Mouse (Mus musculus): Measurements from ENCODE around the gene Ascl3.

Gene Ascl3

DNA sequence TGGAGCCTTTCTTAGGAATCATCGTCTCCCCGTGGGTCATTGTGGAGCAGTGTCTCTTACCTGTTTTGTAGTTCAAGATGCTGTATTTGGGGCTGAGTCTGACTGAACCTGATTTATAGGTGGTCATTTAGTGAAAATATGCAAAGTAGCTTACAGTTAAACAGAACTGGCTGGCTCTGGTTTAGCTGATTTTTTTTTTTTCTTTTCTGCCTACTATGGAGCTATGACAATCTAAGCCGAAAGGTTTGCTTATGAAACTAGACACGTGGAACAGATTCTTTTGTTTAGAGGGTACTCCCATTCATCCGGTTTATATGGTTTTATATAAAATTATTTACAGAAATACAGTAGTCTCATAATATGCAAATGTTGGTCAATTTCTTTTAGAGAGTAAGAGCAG, at the start of gene Ascl3:
Gene Ascl3 (minus strand): TSS at position 101 of the 400 bp plus-strand sequence.
- no peak for DNase-seq

DNA sequence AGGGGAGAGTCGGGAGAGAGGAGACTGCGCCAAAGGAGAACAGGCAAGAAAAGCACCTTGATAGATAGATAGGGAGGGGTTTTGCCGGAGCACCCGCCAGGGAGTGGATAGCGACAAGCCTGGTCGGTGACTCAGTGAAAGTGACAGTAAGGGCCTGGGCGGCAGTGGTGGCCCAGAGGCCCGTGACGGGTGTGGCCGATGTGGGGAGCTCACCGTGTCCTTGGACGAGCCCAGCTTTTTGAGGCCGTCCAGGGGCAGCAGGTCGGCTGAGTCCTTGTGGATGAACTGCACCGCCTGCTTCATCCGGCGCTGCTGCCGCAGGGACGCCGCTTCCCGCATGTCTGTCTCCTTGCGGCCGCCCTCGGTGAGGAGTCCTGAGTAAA, 49.6 kb upstream of the Ascl3 start:
- no peak for DNase-seq

DNA sequence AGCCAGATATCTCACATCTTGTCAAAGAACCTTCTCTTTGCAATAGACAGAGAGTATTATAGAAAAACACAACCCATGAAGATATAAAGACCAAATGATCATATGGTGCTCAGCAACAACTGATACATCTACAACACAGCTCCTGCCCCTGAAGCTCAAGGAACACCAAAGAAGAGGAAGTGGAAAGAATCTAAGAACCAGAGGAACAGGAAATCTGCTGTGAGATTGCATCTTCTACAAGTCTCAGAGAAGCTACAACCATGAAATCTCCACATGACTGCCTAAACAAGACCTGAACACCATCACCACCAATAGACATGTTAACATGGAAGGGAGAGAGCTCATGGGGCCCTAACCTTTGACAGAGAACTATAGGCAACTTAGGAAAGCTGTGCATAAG, 40.7 kb upstream of the Ascl3 start:
- no peak for DNase-seq

DNA sequence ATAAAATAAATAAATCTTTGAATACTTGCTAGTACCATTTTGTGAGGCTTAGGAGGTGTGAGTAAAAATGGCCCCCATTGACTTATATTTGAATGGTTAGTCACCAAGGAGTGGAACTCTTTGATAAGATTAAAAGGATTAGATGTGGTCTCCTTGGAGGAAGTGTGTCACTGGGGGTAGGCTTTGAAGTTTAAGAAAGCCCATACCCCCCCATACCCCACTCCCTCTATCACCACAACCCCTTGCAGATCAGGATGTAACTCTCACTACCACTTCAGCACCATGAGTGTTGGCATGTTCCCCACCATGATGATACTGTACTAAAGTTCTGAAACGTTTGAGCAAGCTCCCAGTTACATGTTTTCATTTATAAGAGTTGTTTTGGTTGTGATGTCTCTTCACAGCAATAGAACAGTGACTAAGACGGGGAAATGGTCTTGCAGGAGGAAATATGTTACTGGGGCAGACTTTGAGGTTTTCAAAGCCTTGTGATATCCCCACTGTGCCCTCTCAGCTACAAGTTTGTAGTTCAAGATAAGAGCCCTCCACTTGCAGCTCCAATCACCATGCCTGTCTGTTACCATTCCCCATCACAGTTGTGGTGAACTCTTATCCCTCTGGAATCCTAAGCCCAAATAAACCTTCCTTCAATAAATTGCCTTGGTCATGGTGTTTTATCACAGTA, 37.3 kb upstream of the Ascl3 start:
- DNase-seq = no peak

DNA sequence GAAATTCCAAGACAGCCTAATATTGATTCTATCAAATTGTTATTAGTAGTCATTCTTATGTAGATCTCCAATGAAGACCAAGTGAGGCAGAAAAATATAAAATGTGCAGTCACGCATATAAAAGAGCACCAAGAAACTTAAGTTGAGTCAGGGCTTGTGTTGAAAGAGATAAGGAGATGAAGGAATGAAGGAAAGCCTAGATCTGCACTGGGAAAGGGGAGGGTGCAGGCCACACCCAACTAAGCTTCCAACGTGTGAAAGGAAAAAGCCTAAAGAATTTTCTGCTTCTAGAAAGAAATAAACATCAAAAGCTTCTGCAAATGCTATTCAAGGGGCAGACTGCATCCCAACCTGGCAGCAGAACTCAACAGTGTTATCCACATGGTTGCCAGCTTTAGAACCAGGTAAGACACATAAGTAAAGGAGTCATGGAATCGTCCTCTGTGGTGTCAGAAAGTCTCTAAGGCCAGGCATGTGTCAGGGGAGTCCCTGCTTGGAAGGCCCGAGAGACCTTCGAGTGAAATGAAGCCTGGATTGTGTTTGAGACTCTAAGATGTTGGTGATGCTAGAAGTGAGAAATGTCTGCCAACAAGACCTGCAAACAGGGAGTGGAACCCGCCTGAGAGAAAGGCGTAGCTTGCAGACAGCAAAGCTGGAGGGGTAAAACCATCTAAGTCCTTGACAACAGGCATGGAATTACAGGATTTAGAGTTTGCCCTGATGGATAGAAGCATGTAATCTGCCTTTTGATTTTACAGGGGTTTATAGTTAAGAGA, 36.2 kb upstream of the Ascl3 start:
- no peak for DNase-seq

DNA sequence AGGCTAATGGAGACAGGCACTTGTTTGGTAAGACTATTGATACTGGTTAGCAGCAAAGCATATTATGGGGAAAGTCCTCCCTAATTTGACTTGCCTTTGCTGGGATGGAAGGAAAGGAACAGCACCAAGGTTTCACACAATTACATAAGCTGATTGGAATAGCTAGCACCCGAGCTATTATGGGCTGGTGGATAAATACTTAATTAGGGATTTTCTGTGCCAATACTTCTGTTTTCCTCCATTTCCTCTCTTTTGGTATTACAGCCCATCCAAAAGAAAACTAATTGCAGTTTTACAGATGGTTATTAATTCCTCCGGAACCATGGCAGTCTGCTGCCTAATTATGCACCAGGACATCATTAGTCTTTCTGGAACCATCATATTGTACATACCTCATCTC, 32.5 kb upstream of the Ascl3 start:
- no peak for DNase-seq

DNA sequence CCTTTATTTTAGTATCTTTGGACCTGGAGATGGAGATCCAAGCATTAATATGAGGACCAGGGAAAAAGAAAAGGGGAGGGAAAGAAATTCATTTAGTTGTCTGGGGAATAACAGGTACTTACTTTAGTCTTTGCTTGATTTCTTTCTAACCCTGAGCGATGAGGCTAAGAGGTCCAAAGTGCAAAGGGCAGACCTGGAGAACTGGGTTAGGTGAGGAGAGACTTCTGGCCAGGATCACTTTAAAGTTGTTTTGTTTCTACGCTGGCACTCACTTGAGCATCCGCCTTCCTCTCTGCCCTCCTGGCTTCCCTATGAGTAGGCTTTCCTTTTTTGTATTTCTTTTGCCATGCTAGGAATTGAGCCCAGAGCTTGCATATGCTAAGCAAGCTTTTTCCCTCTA, 24.8 kb upstream of the Ascl3 start:
- DNase-seq = peak; percentile 45

DNA sequence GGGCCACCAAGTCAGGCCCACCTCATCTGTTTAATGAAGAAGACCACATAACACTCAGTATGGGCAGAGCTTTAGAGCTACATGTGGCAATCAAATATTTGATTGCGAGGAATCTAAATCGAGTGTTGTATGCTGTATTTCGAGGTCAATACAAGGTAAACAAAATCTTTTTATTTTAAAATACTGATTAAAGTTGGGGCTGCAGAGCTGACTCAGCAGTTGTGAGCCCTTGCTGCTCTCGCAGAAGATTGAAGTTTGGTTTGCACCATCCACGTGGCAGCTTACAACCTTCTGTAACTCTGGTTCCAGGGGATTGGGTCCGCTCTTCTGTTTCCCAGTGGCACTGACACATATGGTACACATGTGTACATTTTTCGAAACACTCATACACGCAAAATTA, 22.5 kb upstream of the Ascl3 start:
- DNase-seq = no peak

DNA sequence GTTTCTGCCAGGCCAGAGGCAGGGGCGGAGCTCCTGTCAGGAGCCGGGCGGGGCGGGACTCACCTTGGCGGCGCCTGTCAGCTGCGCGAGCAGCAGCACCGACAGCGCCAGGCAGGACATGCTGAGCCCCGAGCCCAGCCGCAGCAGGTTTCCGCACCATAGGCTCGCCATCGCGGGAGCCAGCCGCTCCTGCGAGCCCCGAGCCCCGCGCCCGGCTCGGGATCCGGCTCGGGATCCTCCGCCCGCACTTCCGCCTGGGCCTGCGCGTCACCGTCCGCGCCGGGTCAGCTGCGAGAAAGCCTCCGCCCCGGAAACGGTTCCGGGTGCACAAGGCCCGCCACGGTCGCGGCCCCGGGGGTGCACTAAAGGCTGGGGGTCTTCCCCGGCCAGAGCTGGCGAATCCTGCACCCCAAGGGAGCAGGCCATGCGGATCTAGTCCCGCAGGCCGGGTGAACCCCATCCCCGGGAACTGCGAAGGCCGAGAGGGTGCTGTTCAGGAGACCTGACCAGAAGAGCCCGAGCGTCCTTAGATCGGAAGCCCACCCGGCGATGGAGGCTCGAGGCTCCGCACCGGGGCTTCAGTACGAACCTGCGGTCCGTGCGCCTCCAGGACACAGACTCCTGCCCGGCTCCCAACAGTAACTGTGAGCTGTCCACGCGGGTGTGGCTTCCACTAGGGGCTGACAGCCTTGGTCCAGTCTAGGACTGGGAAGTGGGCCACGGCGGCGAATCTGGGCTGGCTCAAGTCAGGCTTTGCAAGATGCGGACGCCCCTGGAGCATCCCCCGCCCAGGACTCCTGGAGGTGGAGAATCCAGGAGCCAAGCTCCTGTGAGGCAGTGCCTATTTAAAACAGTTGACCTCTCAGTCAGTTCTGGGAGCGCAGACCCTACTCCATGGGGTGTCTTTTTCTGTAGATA, 20.7 kb upstream of the Ascl3 start, which contains the start of gene Tmem9b:
Gene Tmem9b (minus strand): TSS at position 868 of the 918 bp plus-strand sequence.
- peak; percentile 91 for DNase-seq

DNA sequence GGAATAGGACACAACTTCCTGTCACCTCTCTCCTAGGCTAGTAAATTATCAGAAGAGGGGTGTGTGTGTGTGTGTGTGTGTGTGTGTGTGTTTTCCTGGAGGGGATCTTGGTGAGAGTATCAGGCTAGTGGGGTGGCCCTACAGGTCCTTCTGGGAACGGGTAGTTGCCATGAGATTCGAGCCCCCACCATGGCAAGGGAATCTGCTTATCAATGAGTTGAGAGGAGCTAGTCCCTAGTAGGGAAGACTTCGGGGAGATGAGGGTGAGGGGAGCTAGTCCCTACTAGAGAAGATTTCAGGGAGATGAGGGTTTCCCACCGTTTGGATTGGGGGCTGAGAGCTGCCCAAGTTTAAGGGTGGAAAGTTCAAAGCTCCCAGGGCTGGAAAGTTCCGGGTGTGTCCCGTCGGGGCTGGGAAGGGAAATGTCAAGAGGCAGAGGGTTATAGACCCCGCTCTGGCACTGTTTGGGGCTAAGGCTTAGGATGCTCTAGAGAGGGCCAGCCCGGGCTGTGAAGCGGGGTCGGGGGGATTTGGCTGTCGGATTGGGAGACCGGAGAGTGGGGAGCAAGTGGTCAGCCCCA, 20.0 kb upstream of the Ascl3 start:
- DNase-seq = peak; percentile 21

DNA sequence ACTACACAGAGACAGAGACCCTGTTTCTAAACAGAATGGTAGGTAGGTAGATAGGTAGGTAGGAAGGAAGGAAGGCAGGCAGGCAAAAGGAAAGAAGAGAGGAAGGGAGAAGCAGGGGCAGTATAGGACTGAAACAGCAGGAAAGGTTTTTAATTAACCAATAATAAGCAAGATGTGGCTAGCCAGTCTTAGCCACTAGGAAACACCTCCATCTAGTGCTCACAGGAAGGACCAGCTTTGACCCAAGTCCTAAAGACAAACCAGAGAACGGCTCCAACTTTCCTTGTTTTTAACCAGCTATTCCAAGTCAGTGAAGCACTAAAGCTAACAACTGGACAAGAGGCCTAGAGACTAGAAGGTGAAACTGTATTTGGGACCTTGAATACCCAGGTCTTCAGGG, 16.2 kb upstream of the Ascl3 start:
- DNase-seq = no peak

DNA sequence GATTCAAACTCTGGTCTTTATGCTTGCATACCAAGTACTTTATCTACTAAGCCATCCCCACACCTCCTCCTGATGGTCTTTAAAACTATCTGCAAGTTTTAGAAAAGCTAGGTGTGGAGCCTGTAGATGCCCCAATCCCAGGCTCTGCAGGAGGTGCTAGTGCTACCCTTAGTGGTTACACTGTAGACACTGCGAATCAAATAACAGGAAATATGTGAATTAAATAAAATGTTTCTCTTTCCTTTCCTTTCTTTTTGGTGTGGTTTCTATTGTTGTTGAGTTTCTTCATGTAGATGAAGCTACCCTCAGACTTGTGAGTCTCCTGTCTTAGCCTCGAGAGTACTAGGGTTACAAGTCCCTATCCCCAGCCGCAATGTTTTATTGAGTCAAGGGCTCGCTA, 10.2 kb upstream of the Ascl3 start:
- DNase-seq = no peak

DNA sequence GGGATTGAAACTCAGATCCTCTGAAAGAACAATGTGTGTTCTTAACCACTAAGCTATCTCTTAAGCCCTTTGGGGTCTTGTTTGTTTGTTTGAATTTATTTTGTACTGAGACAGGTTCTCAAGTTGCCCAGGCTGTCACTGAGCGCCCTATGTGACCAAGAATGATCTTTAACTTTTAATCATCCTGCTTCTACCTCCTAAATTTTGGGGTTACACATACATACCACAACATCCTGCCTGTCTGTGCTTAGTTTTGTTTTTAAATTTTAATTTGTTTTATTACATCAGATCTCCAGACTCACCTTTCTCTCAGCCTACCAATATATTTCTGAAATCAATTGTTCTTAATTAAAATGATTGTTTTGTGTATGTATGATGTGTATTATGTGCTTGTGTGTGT, 9.5 kb upstream of the Ascl3 start:
- no peak for DNase-seq

DNA sequence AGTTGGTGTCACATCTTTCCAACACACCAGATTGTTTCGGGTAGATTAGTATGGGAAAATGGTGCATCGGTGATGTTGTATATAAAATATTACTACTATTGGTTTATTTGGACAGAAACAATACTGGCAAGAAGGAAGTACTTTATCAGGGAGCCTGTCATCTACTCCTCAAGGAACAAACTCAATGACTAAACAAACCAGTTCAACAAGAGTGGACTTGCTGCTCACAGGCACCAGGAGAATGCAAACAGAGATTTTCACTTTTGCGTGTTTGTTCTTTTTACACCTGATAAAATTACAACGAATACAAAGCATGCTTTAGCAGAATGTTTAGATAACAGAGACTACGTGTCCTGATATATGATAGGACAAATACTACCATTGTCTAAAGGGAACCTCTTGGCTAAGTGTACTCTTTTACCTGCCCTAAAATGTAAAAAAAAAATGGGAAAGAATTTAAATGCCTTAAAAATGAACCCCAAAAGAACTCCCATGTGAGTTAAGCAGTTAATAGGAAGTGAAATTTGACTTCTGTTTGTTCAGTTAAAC, 8.4 kb upstream of the Ascl3 start:
- no peak for DNase-seq

DNA sequence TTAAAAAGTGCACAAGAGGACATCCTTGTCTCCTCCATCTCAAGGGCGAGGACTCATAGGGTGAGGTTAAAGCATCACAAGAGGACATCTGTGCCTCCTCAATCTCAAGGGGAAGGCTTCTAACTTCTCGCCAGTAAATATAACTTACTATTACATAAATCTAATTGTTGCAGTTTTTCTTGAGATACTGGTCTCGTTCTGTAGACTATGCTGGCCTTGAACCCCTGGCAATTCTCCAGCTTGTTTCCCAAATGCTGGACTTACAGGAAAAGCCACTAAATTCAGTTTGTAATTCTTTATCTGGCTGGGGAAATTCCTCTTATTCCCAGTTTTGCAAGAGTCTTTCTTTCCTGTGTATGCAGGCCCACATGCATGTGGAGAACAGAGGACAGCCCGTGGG, 3.3 kb upstream of the Ascl3 start:
- DNase-seq = no peak

DNA sequence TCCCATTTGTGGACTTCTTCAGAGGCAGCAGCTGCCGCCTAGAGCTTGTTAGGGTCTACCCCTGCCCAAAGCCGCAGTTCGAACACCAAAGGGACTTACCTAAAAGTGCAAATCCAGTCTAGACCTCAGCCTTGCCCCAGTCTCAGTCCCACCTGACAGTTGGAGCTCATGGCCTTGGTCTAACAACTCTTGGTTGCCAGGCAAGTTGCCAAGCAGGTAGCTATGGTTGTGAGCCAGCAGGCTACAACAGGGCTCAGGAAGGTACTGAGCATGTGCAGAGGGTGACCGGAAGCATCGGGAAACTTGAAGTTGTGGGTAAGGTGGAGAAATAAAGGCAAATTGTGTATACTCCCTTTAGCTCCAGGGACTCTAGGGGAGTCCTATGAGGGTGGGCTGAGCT, 7.8 kb downstream of the Ascl3 start, which contains the start of gene BC051019:
Gene BC051019 (minus strand): TSS at position 154 of the 400 bp plus-strand sequence.
- DNase-seq = no peak

DNA sequence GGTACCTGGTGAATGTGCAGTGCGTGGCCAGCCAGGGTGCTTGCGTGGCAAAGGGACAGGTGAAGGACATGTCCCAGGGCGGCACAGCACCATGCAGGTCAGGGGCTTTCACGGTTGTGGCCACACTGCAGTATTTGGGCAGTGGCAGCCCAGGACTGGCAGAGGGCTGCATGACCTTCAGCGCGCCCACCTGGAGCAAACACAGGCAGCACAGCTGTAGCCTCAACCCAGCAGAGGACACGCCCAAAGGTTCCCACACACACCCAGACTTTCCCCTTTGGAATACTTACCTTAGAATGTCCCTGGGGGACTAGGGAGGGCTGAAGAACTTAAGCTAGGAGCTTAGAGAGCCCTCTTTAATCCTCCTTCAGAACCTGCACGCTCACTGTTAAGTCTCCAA, 8.4 kb downstream of the Ascl3 start:
- DNase-seq = no peak

DNA sequence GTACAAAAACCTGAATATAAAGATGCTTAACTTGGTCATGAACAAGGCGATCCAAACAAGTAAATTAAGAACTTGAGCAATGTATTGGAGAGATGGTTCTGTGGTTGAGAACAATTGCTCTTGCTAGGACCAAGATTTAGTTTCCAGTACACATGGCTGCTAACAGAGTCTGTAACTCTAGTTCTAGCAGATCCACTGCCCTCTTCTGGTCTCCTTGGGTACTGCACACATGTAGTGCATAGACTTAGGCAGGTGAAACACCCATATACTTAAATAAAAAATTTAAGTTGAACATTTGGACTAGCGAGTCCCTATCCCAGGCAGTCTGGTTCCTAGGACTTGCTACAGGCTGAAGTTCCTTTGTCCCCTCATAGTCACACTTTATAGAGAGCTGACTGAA, 8.9 kb downstream of the Ascl3 start:
- DNase-seq = no peak

DNA sequence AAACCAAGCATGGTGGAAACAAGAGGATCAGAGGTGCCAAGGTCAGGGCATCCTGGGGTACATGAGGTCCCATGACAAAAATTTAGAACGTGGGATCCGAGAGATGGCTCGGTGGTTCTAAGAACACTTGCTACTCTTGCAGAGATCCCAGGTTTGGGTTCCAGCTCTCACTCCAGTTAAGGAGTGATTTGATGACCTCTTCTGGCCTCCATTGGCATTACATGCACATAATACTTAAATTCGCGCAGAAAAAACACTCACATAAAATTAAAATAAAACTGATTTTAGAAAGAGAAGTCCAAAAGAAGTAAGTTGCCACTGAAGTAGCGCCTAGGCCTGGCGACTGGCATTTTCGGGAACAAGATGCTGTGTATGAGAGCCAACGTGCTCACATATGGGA, 12.2 kb downstream of the Ascl3 start:
- no peak for DNase-seq

DNA sequence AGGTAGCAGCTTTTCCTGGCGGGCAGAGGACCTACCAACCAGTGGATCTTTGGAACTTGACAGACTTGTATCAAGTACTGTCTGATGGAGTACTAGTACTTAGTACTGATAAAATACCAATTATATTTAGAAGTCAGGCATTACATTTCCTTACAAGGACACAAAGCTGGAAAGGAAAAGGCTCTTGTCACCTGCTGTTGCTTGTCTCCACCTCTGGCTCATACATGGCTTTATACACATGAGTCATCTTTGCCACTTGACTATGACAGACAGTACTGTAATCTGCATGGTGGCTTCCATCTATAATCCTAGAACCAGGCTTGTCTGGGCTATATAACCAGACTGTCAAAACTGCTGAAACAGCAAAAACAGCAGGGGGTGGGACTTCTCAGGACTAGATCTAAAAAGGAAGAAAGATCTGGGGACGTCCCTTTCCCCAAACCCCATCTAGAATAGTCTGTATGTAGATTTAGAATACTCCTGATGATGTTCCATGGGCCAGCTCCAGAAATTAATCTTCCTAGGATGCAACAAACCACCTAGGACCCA, 18.0 kb downstream of the Ascl3 start:
- no peak for DNase-seq

DNA sequence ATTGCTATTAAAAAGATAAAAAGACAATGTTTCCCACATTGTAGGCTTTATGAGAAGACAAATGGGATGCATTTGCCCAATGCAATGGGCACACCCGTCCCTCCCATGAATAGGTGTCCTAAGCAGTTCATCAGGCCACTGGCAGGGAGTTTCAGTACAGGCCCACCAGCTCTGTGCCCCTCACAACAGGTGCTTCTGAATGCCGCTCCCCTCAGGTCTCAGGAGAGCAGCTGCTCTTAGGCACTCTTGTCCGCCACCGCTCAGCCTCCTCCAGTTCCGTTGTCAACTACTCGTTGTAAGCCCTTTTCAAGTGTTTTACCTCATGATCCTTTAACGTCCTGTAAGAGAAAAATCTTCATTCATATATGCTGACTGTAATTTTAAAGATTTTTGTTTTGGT, 19.3 kb downstream of the Ascl3 start:
- DNase-seq = no peak

DNA sequence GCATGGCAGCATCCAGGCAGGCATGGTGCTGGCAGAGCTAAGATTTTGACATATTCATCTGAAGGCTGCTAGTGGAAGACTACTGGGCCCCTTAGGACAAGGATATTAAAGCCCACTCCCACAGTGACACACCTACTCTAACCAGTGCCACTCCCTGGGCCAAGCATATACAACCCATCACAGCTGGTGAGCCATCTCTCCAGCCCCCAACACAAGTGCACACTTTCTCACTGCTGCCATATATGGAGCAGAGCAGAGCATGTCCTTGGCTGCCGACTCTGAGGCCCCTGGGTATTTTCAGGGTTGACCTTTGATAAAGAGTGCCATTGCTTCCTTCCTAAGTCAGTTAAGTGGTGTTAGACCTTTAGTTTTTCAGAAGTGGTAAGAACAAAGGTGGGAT, 21.5 kb downstream of the Ascl3 start:
- DNase-seq = no peak

All from kidney, adult 18-20 months (tissue).